Mouse (Mus musculus) liver, embryonic 13.5 days (tissue): Measurements from ENCODE around the gene Itga2. TPM values are rescaled to one million over a fixed set of nuclear protein-coding genes. Genes with fewer than 3 reads are reported as not detected.

Experiments
- ATAC-seq: fragments of 200-750 bp; cut with Nextera tagmentation; 2 replicates; pipeline ENCODE4 v1.8.0; 2017; ENCODE audit warnings: low read depth, mild to moderate bottlenecking, moderate number of reproducible peaks, moderate library complexity
- DNase-seq: peaks from one replicate; pipeline ENCODE4 v3.0.0; 2022
- H3K27ac ChIP-seq: fragments of 300-500 bp; sonication (generic); 2 replicates; pipeline ENCODE4 v1.5.1; 2015; ENCODE audit warnings: moderate library complexity, mild to moderate bottlenecking, inconsistent platforms
- H3K27me3 ChIP-seq: fragments of 300-500 bp; sonication (generic); 2 replicates; pipeline ENCODE4 v1.6.1; 2015; ENCODE audit warnings: mild to moderate bottlenecking, inconsistent platforms
- H3K36me3 ChIP-seq: fragments of 300-500 bp; sonication (generic); 2 replicates; pipeline ENCODE4 v1.6.1; 2015; ENCODE audit warnings: mild to moderate bottlenecking, inconsistent platforms
- H3K4me1 ChIP-seq: fragments of 300-500 bp; sonication (generic); replicated peaks from 2 replicates; pipeline ENCODE4 v1.6.1; 2015; ENCODE audit warnings: inconsistent platforms
- H3K4me2 ChIP-seq: fragments of 300-500 bp; sonication (generic); 2 replicates; pipeline ENCODE4 v1.6.1; 2015; ENCODE audit warnings: inconsistent platforms, mild to moderate bottlenecking, moderate library complexity
- H3K4me3 ChIP-seq: fragments of 300-500 bp; sonication (generic); replicated peaks from 2 replicates; pipeline ENCODE4 v1.5.1; 2015; ENCODE audit warnings: mild to moderate bottlenecking, inconsistent platforms
- H3K9ac ChIP-seq: fragments of 300-500 bp; sonication (generic); 2 replicates; pipeline ENCODE4 v1.6.1; 2015; ENCODE audit warnings: mild to moderate bottlenecking, inconsistent platforms
- H3K9me3 ChIP-seq: fragments of 300-500 bp; sonication (generic); replicated peaks from 2 replicates; pipeline ENCODE4 v1.6.1; 2016; ENCODE audit warnings: inconsistent platforms
- WGBS: fragments of 180-500 bp; shearing (Covaris S2); methylation state at CpG from one replicate; pipeline ENCODE4 v1.1.7; 2015; ENCODE audit not compliant: insufficient replicate concordance; 5-methylcytosine and 5-hydroxymethylcytosine counted together
- polyA plus RNA-seq: library from polyadenylated mRNA; unstranded; fragments of >200 nt; fragmentation: Nextera tagmentation; extraction: Ambion mirVana; gene quantifications from 2 replicates; pipeline ENCODE4 v1.2.1, GENCODE M21; 2015

The Itga2 gene
- polyA plus RNA-seq, 1 experiment from 2014 or later, result 0.76 TPM

DNA sequence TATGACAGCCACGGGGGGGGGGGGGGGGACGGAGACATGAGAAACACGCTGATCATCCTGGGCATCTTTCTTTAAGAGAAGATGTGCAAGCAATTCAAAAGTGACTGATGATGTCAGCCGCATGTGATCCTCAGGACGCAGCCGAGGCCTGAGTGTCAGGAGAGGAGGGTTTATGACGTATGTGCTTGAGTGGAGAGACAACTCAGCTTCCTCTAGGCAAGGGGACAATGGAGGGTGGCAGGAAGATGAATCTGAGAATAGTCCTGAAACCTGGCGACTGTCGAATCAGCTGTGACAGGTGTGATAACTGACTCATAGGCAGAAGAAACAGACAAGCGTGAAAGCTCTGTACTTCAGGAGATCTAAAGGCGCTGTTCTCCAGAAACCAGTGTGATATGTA, 53.2 kb downstream of the Itga2 start:
- 59% methylated on average over 11 of the region's 11 CpGs for WGBS
- Histone ChIP-seq H3K9ac (no peak overlapping the region), H3K27ac (no peak overlapping the region), H3K4me1 (no peaks in the 10 kb centered on the region), H3K4me3 (no peak overlapping the region), H3K9me3 (no peaks in the 10 kb centered on the region), H3K27me3 (no peaks in the 10 kb centered on the region), H3K36me3 (no peaks in the 10 kb centered on the region), H3K4me2 (no peak overlapping the region)
- ATAC-seq (no peak), DNase-seq (no peak)

DNA sequence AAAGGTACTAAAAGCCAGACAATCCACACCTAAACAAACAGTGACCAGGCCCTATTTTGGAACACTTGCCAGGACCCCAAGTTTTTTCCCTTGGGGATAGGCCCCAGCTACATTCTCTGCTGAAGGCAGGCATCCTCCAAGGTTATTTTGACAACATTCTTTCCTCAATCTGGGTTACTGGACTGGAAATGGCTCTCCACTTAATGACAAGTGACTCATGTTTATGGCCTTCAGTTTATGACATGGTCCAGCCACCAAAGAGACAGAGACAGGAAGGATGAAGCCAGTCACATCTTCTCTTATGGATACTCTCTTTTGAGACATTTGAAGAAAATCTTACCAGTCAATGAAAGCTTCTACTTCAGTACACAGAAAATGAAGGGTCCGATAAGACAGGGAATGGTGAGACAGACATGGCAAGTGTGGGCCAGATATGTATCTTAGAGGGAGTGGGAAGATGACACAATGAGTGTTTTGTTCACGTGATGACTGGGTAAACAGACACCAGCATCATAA, 55.8 kb downstream of the Itga2 start:
- H3K4me1 ChIP-seq, result no peaks in the 10 kb centered on the region
- ATAC-seq (no peak), DNase-seq (no peak)
- H3K9me3 ChIP-seq, result no peaks in the 10 kb centered on the region
- H3K4me3 ChIP-seq, result no peak overlapping the region
- H3K27me3 ChIP-seq, result no peaks in the 10 kb centered on the region
- no peak overlapping the region for H3K9ac ChIP-seq
- H3K27ac ChIP-seq, result no peak overlapping the region
- H3K36me3 ChIP-seq, result no peaks in the 10 kb centered on the region
- no peak overlapping the region for H3K4me2 ChIP-seq
- 63% methylated on average over 2 of the region's 2 CpGs for WGBS

DNA sequence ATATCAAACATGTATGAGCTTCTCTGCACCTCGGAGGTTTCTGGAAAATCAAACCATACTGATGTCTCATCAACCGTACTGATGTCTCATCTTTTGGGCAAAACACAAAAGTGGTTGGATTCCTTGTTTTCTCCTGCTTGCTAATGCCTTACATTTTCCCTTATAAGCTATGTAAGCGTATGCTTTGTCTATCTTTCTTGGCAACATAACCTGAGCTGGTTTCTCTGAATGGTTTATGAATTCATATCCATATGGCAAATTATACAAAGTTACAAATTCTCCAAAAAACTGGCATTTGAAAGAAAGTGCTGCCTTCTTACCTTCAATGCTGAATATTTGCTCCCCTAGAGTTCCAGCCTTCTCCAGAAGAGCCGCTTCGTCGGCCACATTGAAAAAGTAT, 57.2 kb downstream of the Itga2 start:
- H3K4me2 ChIP-seq, result no peak overlapping the region
- ATAC-seq, result no peak
- no peaks in the 10 kb centered on the region for H3K4me1 ChIP-seq
- no peak for DNase-seq
- H3K4me3 ChIP-seq, result no peak overlapping the region
- H3K9me3 ChIP-seq, result no peaks in the 10 kb centered on the region
- no peak overlapping the region for H3K27ac ChIP-seq
- H3K9ac ChIP-seq, result no peak overlapping the region
- WGBS, result 74% methylated on average over 6 of the region's 6 CpGs
- H3K36me3 ChIP-seq, result no peaks in the 10 kb centered on the region
- H3K27me3 ChIP-seq, result no peaks in the 10 kb centered on the region

DNA sequence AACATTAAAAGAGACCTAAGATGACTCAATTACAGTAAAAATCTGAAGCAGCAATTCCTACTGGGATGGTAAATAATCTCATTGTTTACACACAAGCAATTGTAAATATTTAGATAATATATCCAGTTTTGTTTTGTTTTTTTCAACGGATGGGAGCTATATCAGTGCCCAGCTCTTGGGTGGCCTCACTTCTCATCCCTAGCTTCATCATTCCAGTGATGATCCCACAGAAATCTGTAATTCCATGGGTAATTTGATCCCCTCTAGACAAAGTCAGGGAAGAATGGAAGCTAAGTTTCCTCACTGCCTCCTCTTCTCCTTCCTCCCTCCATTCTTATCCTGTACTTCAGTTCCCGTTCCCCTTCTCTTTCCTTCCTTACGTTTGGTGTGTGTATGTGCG, 74.4 kb downstream of the Itga2 start:
- H3K4me3 ChIP-seq, result no peak overlapping the region
- no peaks in the 10 kb centered on the region for H3K36me3 ChIP-seq
- no peaks in the 10 kb centered on the region for H3K4me1 ChIP-seq
- H3K4me2 ChIP-seq, result no peak overlapping the region
- no peak for DNase-seq
- WGBS, result 80% methylated on average over 4 of the region's 4 CpGs
- no peak overlapping the region for H3K27ac ChIP-seq
- no peaks in the 10 kb centered on the region for H3K27me3 ChIP-seq
- ATAC-seq, result no peak
- no peak overlapping the region for H3K9ac ChIP-seq
- H3K9me3 ChIP-seq, result no peaks in the 10 kb centered on the region

DNA sequence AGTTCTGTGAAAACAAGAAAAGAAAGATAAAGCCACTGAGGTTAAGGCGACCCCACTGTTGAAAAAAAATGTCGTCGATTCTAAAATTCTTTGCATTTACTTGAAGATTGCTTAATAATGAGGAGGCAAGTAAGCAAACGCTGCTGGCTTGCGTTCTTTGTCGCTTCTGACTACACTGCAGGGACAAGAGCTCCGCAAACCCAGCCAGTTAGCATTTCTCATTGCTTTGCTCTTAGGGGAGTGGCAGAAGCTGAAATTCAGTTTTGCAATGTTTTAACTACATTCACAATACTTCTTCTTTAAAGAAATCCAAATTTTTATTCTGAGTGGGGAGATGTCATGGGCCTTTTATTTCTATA, 75.7 kb downstream of the Itga2 start:
- no peak for DNase-seq
- Histone ChIP-seq H3K4me2 (no peak overlapping the region), H3K4me3 (no peak overlapping the region)

DNA sequence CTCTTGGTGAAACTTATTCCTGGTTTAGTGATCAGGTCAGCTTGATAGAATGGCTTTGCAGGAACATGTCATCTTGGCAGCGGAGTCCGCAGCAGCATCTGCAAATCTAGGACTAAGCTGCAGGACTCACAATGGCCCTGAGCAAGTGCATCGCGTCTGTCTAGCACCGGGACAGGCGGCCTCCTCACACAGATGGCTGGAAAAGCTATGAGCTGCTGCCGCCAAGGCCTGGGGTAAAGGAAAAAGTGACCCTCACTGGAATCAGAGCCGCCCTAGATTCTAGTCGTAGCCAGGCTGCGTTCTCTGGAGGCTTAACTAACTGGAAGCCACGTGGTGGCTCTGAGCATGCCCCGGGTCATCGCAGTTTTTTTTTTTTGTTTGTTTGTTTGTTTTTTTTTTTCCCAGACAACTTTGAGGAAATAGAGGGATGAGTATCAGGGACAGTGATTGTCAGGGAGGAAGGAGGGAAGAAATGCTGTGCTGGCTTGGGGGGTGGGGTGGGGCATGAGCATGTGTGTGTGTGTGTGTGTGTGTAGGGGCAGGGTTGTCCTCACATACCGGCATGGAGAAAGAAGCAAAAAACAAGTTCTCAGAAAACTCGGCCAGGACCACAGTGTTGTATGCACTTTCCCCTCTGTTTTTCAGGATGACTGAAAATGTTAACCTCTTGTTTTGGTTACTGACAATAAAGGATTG, 76.2 kb downstream of the Itga2 start:
- Histone ChIP-seq H3K27me3 (no peaks in the 10 kb centered on the region), H3K4me2 (no peak overlapping the region), H3K36me3 (no peaks in the 10 kb centered on the region), H3K4me1 (no peaks in the 10 kb centered on the region), H3K9ac (no peak overlapping the region), H3K4me3 (no peak overlapping the region), H3K9me3 (no peaks in the 10 kb centered on the region), H3K27ac (no peak overlapping the region)
- ATAC-seq (no peak), DNase-seq (no peak)
- WGBS, result 43% methylated on average over 15 of the region's 15 CpGs

More for the DNA sequence above, 75.7 kb downstream of the Itga2 start:
- H3K9me3 ChIP-seq, result no peaks in the 10 kb centered on the region
- no peaks in the 10 kb centered on the region for H3K27me3 ChIP-seq
- ATAC-seq, result no peak
- no peak overlapping the region for H3K9ac ChIP-seq
- H3K27ac ChIP-seq, result no peak overlapping the region
- no peaks in the 10 kb centered on the region for H3K4me1 ChIP-seq
- H3K36me3 ChIP-seq, result no peaks in the 10 kb centered on the region
- 49% methylated on average over 7 of the region's 7 CpGs for WGBS

DNA sequence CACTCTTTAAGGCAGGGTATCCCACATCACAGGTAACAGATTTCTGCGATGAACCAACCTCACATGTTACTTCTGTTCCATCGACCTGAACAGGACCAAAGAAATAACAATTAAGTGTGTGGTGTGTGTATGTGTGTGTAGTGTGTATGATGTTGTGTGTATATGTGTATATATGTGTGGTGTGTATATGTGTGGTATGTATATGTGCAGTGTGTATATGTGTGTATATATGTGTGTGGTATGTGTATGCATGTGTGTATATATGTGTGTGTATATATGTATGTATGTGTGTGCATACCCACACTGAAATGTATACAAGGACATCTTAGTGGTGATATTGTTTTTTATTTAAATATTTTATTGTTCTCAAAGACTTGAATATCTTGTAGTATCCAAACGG, 77.5 kb downstream of the Itga2 start:
- DNase-seq, result no peak
- 79% methylated on average over 3 of the region's 3 CpGs for WGBS
- no peak overlapping the region for H3K4me3 ChIP-seq
- no peak overlapping the region for H3K27ac ChIP-seq
- no peaks in the 10 kb centered on the region for H3K27me3 ChIP-seq
- H3K9me3 ChIP-seq, result no peaks in the 10 kb centered on the region
- no peaks in the 10 kb centered on the region for H3K36me3 ChIP-seq
- no peak overlapping the region for H3K9ac ChIP-seq
- no peak overlapping the region for H3K4me2 ChIP-seq
- no peaks in the 10 kb centered on the region for H3K4me1 ChIP-seq
- no peak for ATAC-seq

DNA sequence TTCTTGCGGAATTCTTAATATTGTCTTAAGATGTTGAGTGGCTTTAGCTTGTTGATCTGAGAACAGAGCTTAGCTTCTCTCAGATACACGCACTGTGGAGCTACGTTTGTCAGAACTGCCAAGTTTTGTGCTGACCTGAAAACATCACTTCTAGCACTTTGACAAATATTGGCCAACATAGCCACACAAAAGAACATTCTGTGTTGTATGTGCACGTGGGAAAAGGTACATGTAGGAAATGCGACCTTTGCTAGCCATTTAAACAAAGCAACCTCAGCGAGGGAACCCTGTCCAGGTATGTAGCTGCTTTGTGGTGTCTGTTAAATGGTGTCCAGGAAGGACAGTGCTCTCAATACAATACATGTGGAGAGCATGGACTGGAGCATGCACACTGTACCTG, 77.9 kb downstream of the Itga2 start:
- ATAC-seq (no peak), DNase-seq (no peak)
- Histone ChIP-seq H3K9me3 (no peaks in the 10 kb centered on the region), H3K4me2 (no peak overlapping the region), H3K4me3 (no peak overlapping the region), H3K36me3 (no peaks in the 10 kb centered on the region), H3K27ac (no peak overlapping the region), H3K9ac (no peak overlapping the region), H3K27me3 (no peaks in the 10 kb centered on the region), H3K4me1 (no peaks in the 10 kb centered on the region)
- WGBS, result 68% methylated on average over 6 of the region's 6 CpGs

DNA sequence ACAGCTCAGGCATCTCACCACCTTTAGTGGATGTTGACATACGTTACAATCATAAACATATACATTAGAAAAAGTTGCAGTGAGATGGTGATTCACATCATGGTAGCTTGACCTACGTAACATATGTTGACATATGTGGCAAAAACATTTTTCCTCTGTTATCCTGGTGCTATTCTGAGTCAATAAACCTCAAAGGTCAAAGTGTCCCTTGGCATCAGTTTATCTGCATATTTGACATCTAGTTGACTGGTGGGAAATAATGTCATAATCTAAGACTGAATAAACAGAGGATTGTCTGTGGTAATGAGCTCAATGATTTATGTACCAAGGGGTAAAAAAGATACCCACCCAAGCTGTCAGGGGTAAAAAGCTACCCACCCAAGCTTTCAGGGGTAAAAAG, 78.7 kb downstream of the Itga2 start:
- H3K9me3 ChIP-seq, result no peaks in the 10 kb centered on the region
- 56% methylated on average over 2 of the region's 2 CpGs for WGBS
- no peaks in the 10 kb centered on the region for H3K36me3 ChIP-seq
- ATAC-seq, result no peak
- no peak overlapping the region for H3K4me2 ChIP-seq
- no peak overlapping the region for H3K4me3 ChIP-seq
- H3K4me1 ChIP-seq, result no peaks in the 10 kb centered on the region
- no peak overlapping the region for H3K27ac ChIP-seq
- DNase-seq, result no peak
- no peak overlapping the region for H3K9ac ChIP-seq
- no peaks in the 10 kb centered on the region for H3K27me3 ChIP-seq

DNA sequence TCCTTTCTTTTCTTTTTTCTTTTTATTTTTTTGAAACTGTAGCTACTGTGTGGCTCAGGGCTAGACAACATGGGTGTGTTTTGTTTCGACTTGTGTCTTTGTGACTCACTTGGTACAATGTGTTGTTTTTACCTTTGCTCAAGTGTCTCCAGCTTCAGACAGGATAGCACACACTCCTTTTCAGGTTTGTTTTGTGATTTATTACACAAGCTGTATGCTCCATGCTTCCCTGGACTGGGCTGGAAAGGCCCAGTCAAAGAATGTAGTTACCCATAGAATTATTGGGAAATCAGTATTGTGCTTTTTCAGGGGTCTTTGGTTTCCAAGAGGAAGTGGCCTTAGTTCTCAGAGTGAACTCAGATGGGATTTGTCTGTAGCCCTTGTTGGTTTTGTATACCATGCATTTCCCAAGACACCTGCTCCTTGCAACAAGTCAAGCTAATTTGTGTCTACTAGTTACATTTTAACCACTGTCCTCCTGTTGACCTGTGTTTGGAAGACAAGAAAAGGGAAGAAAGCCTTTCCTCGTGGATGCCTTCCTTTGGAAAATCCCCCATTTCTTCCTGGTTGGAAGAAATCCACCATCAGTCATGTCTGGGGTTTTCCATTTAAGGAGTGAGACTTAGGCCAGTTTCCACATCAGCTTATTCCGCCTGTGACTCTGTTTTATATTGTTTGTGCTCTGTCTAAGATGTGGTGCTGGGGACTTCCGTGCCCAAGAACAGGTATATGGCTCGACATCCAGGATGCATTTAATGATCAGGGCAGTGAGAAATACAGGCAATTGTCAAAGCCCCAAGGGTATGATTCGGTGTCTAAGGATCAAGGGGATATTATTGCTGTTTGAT, 79.4 kb downstream of the Itga2 start:
- H3K4me3 ChIP-seq, result no peak overlapping the region
- no peaks in the 10 kb centered on the region for H3K9me3 ChIP-seq
- H3K27ac ChIP-seq, result no peak overlapping the region
- H3K9ac ChIP-seq, result no peak overlapping the region
- WGBS, result 53% methylated on average over 6 of the region's 6 CpGs
- H3K27me3 ChIP-seq, result no peaks in the 10 kb centered on the region
- H3K4me2 ChIP-seq, result no peak overlapping the region
- no peak for DNase-seq
- no peak for ATAC-seq
- no peaks in the 10 kb centered on the region for H3K4me1 ChIP-seq
- no peaks in the 10 kb centered on the region for H3K36me3 ChIP-seq

DNA sequence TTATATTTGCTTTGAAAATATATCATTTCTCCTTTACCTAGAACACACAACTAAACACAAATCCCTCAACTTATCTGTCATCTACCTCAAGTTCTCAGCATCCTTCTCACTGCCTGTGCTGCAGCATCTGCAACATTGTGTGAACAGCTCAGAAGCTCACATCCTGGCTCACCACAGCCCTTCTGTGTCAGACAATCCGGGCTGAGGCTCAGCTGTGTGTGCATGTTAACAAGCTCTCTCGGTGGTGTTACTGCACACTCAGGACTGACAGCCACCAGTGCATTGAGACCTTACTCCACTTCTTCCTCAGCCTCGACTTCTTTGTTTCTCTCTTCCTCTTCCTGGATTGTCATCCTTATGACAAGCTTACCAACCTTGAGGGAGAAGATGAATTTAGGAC, 83.0 kb downstream of the Itga2 start:
- ATAC-seq, result no peak
- Histone ChIP-seq H3K4me1 (no peaks in the 10 kb centered on the region), H3K27me3 (no peaks in the 10 kb centered on the region), H3K36me3 (no peaks in the 10 kb centered on the region), H3K9ac (no peak overlapping the region), H3K9me3 (no peaks in the 10 kb centered on the region), H3K4me3 (no peak overlapping the region), H3K27ac (no peak overlapping the region), H3K4me2 (no peak overlapping the region)
- no peak for DNase-seq
- WGBS, result 31% methylated on average over 3 of the region's 3 CpGs

DNA sequence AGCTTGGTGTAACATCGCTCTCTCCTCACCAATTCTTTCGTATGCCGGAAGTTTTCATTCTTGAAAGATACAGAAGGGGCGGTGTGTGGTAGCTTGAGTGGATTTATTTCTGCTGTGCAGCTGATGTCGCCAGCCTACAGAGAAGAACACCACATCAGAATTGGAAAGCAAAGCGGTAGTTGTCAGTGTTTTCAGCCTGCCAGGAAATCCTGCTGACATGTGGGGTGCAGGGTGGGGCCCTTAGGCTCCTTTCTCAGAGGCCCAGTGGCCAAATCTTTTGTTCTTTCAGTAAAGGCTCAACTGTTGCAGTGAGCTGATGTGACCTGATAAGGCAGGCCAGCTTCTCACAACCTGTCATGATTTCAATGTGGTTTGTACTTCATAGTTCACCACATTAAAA, 86.1 kb downstream of the Itga2 start:
- DNase-seq, result no peak
- Histone ChIP-seq H3K9ac (no peak overlapping the region), H3K4me3 (no peak overlapping the region), H3K4me2 (no peak overlapping the region), H3K27me3 (no peaks in the 10 kb centered on the region), H3K9me3 (no peaks in the 10 kb centered on the region), H3K27ac (no peak overlapping the region), H3K4me1 (0 out of 2 replicates have a peak, but pooled peaks cover 3% of the 10 kb centered on the region), H3K36me3 (no peaks in the 10 kb centered on the region)
- ATAC-seq, result peak; percentile 43; the same call in 1 of the 2 replicates
- 33% methylated on average over 6 of the region's 6 CpGs for WGBS
